8 mouse cellular contexts compared by ENCODE assay signal in genomic region chr7:120597744-120598243, GRCm38 (mm10). TPM values are rescaled to one million over a fixed set of nuclear protein-coding genes. Genes with fewer than 3 reads are reported as not detected.
DNase-seq lines count a peak whose midpoint lies in the region; ATAC-seq and TF ChIP-seq lines count a peak whose summit lies in the region.

No protein-coding gene starts in this region.

- no peaks in the 10 kb centered on the region for H3K36me3 ChIP-seq in embryonic facial prominence, embryonic 12.5 days
- no peaks in the 10 kb centered on the region for H3K36me3 ChIP-seq in midbrain, embryonic 11.5 days (ENCODE audit: control insufficient read depth, insufficient read depth, low read length)

- H3K9ac ChIP-seq in embryonic facial prominence, embryonic 12.5 days = peak overlapping the region; percentile 53; the same call in 1 of the 2 replicates
- peak overlapping the region; percentile 71 for H3K9ac ChIP-seq in midbrain, embryonic 11.5 days (ENCODE audit: low read length)

- H3K4me2 ChIP-seq in embryonic facial prominence, embryonic 12.5 days (replicated peaks) = peak overlapping the region; percentile 73
- H3K4me2 ChIP-seq in midbrain, embryonic 11.5 days = peak overlapping the region; percentile 62

- DNase-seq in gastrocnemius, adult 2 months = peak; percentile 22
- no peak for DNase-seq in gastrocnemius, postnatal 36 days
- peak; percentile 15 for DNase-seq in adrenal gland, postnatal 14 days
- peak; percentile 19 for DNase-seq in heart, postnatal 4 days
- peak; percentile 6 to 28 for DNase-seq in layer of hippocampus, postnatal 36 days
- DNase-seq in midbrain, embryonic 11.5 days (ENCODE audit: low spot score, missing footprints) = peak; percentile 95
- peak; percentile 2 to 3 for DNase-seq in thymus, postnatal 36 days

- ATAC-seq in embryonic facial prominence, embryonic 12.5 days (ENCODE audit: insufficient number of reproducible peaks, insufficient read depth, low FRiP score, low TSS enrichment) = 0 out of 2 replicates have a peak, but pooled peaks have one; percentile 41
- peak; percentile 87 for ATAC-seq in midbrain, embryonic 11.5 days (ENCODE audit: low FRiP score)

- intact Hi-C loops in gastrocnemius, adult 2 months (cut with DNase I) = no loop called here
- intact Hi-C loops in gastrocnemius, postnatal 36 days (cut with DNase I) = no loop called here

- 0 out of 2 replicates have a peak, but pooled peaks cover 4% of the 10 kb centered on the region for H3K27me3 ChIP-seq in embryonic facial prominence, embryonic 12.5 days
- no peaks in the 10 kb centered on the region for H3K27me3 ChIP-seq in midbrain, embryonic 11.5 days (ENCODE audit: control insufficient read depth, insufficient read depth, low read length)

- TF ChIP-seq CTCF in gastrocnemius, adult 2 months (IDR thresholded peaks at IDR 0.05) = no peak

- H3K9me3 ChIP-seq in embryonic facial prominence, embryonic 12.5 days = no peaks in the 10 kb centered on the region
- H3K9me3 ChIP-seq in midbrain, embryonic 11.5 days (ENCODE audit: control insufficient read depth, low read length) = no peaks in the 10 kb centered on the region

- H3K4me3 ChIP-seq in gastrocnemius, adult 2 months = peak overlapping the region; percentile 57
- peak overlapping the region; percentile 45 for H3K4me3 ChIP-seq in embryonic facial prominence, embryonic 12.5 days
- peak overlapping the region; percentile 33 for H3K4me3 ChIP-seq in midbrain, embryonic 11.5 days (ENCODE audit: low read depth, low read length)

- 6% methylated on average over 41 of the region's 41 CpGs for WGBS in embryonic facial prominence, embryonic 12.5 days
- WGBS in midbrain, embryonic 11.5 days = 11% methylated on average over 41 of the region's 41 CpGs

- no peak overlapping the region for H3K27ac ChIP-seq in gastrocnemius, adult 2 months
- no peak overlapping the region for H3K27ac ChIP-seq in embryonic facial prominence, embryonic 12.5 days
- H3K27ac ChIP-seq in midbrain, embryonic 11.5 days (ENCODE audit: low read depth, low read length) = no peak overlapping the region

- H3K4me1 ChIP-seq in embryonic facial prominence, embryonic 12.5 days = no peaks in the 10 kb centered on the region
- H3K4me1 ChIP-seq in midbrain, embryonic 11.5 days (ENCODE audit: control insufficient read depth, insufficient read depth, low read length) = peaks cover 2% of the 10 kb centered on the region; the same call in 1 of the 2 replicates

RNA-seq across cellular contexts. Expression of gene Uqcrc2, which starts 37.2 kb away (rescaled TPM):
- 100 to 1,000 TPM; 459 to 637 TPM for total RNA-seq in gastrocnemius, adult 2 months (2021)
- total RNA-seq in gastrocnemius, postnatal 36 days (2021) = 100 to 1,000 TPM; 505 to 521 TPM
- 610 and 618 TPM in 2 replicates for total RNA-seq in adrenal gland, postnatal 14 days (2021)
- 166 and 177 TPM in 2 replicates for polyA plus RNA-seq in embryonic facial prominence, embryonic 12.5 days (2016; fragmentation: Nextera tagmentation; extraction: Ambion mirVana)
- total RNA-seq in heart, postnatal 4 days (2021) = 100 to 1,000 TPM; 820 to 827 TPM
- 100 to 1,000 TPM; 224 to 229 TPM for total RNA-seq in layer of hippocampus, postnatal 36 days (2021)
- polyA plus RNA-seq in midbrain, embryonic 11.5 days (2014; fragmentation: Nextera tagmentation; extraction: Ambion mirVana) = 201 and 211 TPM in 2 replicates

Comparison
In these comparisons a context has a peak if more than half of its experiments do, and no peak if none do; other contexts are left out.
1. DNase-seq: peak in gastrocnemius, adult 2 months (single experiment), adrenal gland, postnatal 14 days (single experiment), heart, postnatal 4 days (single experiment), layer of hippocampus, postnatal 36 days (2 of 2), midbrain, embryonic 11.5 days (single experiment) and thymus, postnatal 36 days (2 of 2); none in gastrocnemius, postnatal 36 days (0 of 2).
2. Peak in every context shown above with its lines, with median percentiles within 50 percentile points of each other: H3K4me3 ChIP-seq.